Mouse (Mus musculus): ENCODE data around the gene Smpdl3b.

DNA sequence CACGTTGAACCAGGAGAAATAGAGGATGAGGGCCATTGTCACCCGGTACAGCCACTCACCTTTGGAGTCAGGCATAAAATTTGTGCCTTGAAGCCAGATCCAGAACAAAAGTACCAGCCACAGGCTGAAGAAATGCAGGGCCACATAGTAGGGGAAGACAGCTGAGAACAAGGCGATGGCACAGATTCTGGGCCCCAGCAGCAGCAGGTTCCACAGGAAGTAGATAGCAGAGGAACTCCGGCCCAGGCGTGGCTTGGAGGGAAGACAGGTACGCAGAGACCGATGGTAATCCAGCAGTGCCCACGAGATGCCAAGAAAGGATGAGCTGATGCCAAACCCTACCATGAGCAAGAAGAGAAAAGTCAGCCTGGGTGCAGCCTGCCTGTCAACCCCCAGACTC lies 28.8 kb downstream of the Smpdl3b start:
- TF ChIP-seq ZC3H11A (IDR thresholded peaks at IDR 0.05; ENCODE audit: low read depth, low read length) (no peak), CTCF (IDR thresholded peaks at IDR 0.05 in 2 of 3, conservative IDR thresholded peaks at IDR 0.05 in 1 of 3; ENCODE audit: control insufficient read depth in 1 of 3, insufficient read depth in 1 of 3, low read depth in 2 of 3, low read length in 3 of 3, poor library complexity in 1 of 3, severe bottlenecking in 1 of 3) (no peak), POLR2A (IDR thresholded peaks at IDR 0.05; ENCODE audit: control insufficient read depth in 1 of 2, insufficient read depth in 1 of 2, low read depth in 1 of 2, low read length in 2 of 2, poor library complexity in 1 of 2) (no peak), POLR2AphosphoS2 (IDR thresholded peaks at IDR 0.05; ENCODE audit: low read length) (no peak), NRF1 (IDR thresholded peaks at IDR 0.05; ENCODE audit: insufficient read depth, low read depth, low read length, poor library complexity, severe bottlenecking) (no peak), NELFE (IDR thresholded peaks at IDR 0.05; ENCODE audit: low read depth, low read length) (no peak), E2F4 (IDR thresholded peaks at IDR 0.05; ENCODE audit: borderline replicate concordance, low read depth, low read length) (no peak), USF1 (IDR thresholded peaks at IDR 0.05; ENCODE audit: low read depth, low read length) (no peak), BHLHE40 (IDR thresholded peaks at IDR 0.05; ENCODE audit: borderline replicate concordance, low read depth, low read length) (no peak)

All from MEL (cell line).